Mouse (Mus musculus) forebrain, embryonic 14.5 days (tissue): ENCODE measurements around the gene Smdt1. TPM values are rescaled to one million over a fixed set of nuclear protein-coding genes. Genes with fewer than 3 reads are reported as not detected.
A peak's percentile ranks its signal among the peaks of the same experiment; 100 is the strongest.

Experiments used
- ATAC-seq: fragments of 200-750 bp; cut with Nextera tagmentation; 2 replicates; pipeline ENCODE4 v1.8.0; 2017; ENCODE audit warnings: mild to moderate bottlenecking, moderate library complexity
- DNase-seq: peaks from one replicate; pipeline ENCODE4 v3.0.0-alpha.2; 2015; ENCODE audit warnings: low spot score
- H3K27ac ChIP-seq: fragments of 300-500 bp; sonication (generic); 2 replicates; pipeline ENCODE4 v1.5.1; 2014; ENCODE audit warnings: low read depth, mild to moderate bottlenecking, control low read depth, low read length, moderate library complexity
- H3K27me3 ChIP-seq: fragments of 300-500 bp; sonication (generic); replicated peaks from 2 replicates; pipeline ENCODE4 v1.6.1; 2014; ENCODE audit warnings: low read length, control low read depth, mixed read lengths; ENCODE audit not compliant: control insufficient read depth, insufficient read depth
- H3K36me3 ChIP-seq: fragments of 300-500 bp; sonication (generic); 2 replicates; pipeline ENCODE4 v1.6.1; 2014; ENCODE audit warnings: low read length, control low read depth; ENCODE audit not compliant: control insufficient read depth, insufficient read depth
- H3K4me1 ChIP-seq: fragments of 300-500 bp; sonication (generic); 2 replicates; pipeline ENCODE4 v1.6.1; 2014; ENCODE audit warnings: antibody characterized with exemption, low read length, control low read depth; ENCODE audit not compliant: control insufficient read depth, insufficient read depth
- H3K4me2 ChIP-seq: fragments of 300-500 bp; sonication (generic); 2 replicates; pipeline ENCODE4 v1.6.1; 2014; ENCODE audit warnings: mild to moderate bottlenecking, control low read depth, low read length
- H3K4me3 ChIP-seq: fragments of 300-500 bp; sonication (generic); 2 replicates; pipeline ENCODE4 v1.5.1; 2014; ENCODE audit warnings: low read depth, low read length, control low read depth
- H3K9ac ChIP-seq: fragments of 300-500 bp; sonication (generic); 2 replicates; pipeline ENCODE4 v1.6.1; 2014; ENCODE audit warnings: mild to moderate bottlenecking, low read length, control low read depth, moderate library complexity
- H3K9me3 ChIP-seq: fragments of 300-500 bp; sonication (generic); replicated peaks from 2 replicates; pipeline ENCODE4 v1.6.1; 2016; ENCODE audit warnings: low read length, control low read depth, mixed read lengths; ENCODE audit not compliant: control insufficient read depth
- WGBS: fragments of 180-500 bp; shearing (Covaris S2); extraction: QIAGEN DNeasy Blood & Tissue Kit; methylation state at CpG from one replicate; pipeline ENCODE4 v1.1.7; 2014; 5-methylcytosine and 5-hydroxymethylcytosine counted together
- polyA plus RNA-seq: library from polyadenylated mRNA; unstranded; fragments of >200 nt; fragmentation: Nextera tagmentation; extraction: Ambion mirVana; gene quantifications from 2 replicates; pipeline ENCODE4 v1.2.1, GENCODE M21; 2014

Smdt1 gene
- polyA plus RNA-seq, 1 experiment from 2014 or later = 326 TPM

DNA sequence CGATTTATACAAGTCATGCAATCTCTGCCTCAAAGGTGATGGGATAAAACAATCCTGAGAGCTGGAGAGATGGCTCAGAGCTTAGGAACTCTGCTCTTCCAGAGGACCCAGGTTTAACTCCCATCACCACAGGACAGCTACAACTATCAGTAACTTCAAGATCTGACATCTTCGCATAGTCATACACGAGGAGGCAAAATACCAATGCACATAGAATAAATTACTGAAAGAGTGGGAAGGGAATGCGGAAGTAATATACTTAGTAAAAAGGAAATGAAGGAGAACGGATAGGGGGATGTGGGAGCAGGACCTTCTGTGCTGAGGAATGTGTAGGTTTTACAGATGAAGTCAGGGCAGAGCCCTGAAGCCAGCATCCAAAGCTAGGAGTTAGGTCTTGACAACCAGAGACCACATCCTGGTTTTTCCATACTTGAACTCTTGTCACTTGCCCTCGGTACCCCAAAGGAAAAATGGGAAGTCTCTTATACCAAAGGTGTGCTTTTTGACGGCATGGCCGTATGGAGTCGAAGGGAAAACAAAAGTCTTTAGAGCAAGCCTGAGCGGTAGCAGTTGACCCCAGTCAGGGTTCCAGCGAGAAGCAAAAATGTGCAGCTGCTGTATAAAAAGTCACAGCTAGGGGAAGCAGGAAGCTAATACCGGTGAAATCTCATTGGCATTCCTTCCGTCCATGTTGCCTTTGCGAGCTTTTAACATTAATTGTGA, 8.0 kb downstream of the Smdt1 start:
- Histone ChIP-seq H3K9ac (peak overlapping the region; percentile 66), H3K27me3 (no peaks in the 10 kb centered on the region), H3K36me3 (peaks cover 37% of the 10 kb centered on the region), H3K4me1 (peaks cover 8% of the 10 kb centered on the region), H3K9me3 (no peaks in the 10 kb centered on the region), H3K4me3 (peak overlapping the region; percentile 49), H3K27ac (peak overlapping the region; percentile 82; the same call in 1 of the 2 replicates), H3K4me2 (peak overlapping the region; percentile 89)
- DNase-seq = no peak
- WGBS = 67% methylated on average over 14 of the region's 14 CpGs
- peak; percentile 14; the same call in 1 of the 2 replicates for ATAC-seq

DNA sequence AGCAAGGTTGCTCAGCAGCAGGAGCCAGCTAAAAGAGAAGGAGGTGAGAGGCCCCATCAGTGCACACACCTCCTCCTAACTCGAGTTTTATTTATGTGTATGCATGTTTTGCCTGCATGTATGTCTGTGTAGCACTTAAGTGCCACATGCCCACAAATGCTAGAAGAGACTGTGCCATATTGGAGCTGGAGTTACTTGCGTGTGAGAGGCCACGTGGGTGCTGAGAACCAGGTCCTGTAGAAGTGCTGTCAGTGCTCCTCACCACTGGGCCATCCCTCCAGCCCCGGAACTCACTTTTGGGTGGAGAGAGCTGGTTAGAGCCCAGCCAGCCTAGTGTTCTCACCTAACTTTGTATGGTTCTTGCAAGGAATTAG, 8.5 kb downstream of the Smdt1 start:
- Histone ChIP-seq H3K4me1 (peaks cover 8% of the 10 kb centered on the region), H3K4me3 (peak overlapping the region; percentile 49), H3K4me2 (peak overlapping the region; percentile 89), H3K36me3 (peaks cover 37% of the 10 kb centered on the region), H3K9me3 (no peaks in the 10 kb centered on the region), H3K9ac (no peak overlapping the region; the same call in 1 of the 2 replicates), H3K27ac (no peak overlapping the region), H3K27me3 (no peaks in the 10 kb centered on the region)
- WGBS = 87% methylated on average over 4 of the region's 4 CpGs
- no peak for DNase-seq
- no peak for ATAC-seq

DNA sequence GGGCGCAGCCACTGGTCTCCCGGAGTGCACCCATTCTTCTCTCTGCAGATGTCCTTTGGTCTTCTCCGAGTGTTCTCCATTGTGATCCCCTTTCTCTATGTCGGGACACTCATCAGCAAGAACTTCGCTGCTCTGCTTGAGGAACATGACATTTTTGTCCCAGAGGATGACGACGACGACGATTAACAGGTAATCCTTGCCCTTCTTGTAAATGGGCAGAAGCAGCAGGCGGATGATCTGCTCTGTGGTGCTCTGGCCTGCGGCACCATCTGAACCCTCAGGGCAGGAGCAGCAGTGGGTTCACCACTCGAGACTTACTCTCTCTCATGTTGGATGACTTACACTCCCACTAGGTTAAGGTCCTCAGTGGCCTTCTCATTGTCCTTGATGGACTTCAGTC, 9.1 kb downstream of the Smdt1 start:
- Histone ChIP-seq H3K9me3 (no peaks in the 10 kb centered on the region), H3K4me2 (no peak overlapping the region), H3K27me3 (no peaks in the 10 kb centered on the region), H3K4me3 (no peak overlapping the region), H3K4me1 (peaks cover 10% of the 10 kb centered on the region), H3K27ac (no peak overlapping the region), H3K9ac (no peak overlapping the region), H3K36me3 (peaks cover 37% of the 10 kb centered on the region)
- 92% methylated on average over 12 of the region's 12 CpGs for WGBS
- ATAC-seq (no peak), DNase-seq (no peak)

DNA sequence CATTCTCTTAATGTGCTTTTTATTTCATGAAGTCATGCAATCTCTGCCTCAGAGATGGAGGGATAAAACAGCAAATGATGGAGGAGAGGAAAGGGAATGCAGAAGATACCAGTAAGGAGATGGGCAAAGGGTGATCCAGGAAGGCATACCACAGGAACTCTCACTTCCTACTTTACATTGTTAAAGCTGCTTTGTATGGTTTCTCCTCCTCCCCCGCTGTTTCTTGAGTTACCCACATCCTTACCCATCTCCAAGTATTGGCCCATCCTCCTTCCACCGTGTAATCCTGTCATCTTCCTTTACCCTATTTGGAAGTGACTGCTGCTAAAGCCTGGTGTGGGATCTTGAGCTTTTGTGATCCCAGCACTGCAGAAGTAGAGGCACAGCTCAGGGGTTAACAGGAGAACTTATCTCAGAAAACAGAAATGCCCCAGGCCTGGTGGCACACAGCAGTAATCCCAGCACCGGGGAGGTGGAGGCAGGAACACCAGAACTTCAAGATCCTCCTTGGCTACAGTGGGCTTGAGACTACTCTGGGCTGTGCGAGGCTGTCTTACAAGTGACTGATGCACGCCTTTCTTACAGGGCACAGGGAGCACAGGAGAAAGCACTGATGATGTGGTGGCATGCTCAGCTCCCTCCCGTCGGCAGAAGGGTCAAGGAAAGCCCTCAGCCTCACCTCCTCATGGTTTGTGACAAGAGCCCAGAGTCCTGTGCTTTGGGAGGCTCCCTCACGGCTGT, 9.7 kb downstream of the Smdt1 start:
- no peak for DNase-seq
- H3K4me1 ChIP-seq = peaks cover 15% of the 10 kb centered on the region
- H3K4me3 ChIP-seq = no peak overlapping the region
- WGBS = 86% methylated on average over 8 of the region's 8 CpGs
- H3K27me3 ChIP-seq = no peaks in the 10 kb centered on the region
- no peak overlapping the region for H3K27ac ChIP-seq
- no peak overlapping the region for H3K9ac ChIP-seq
- no peak for ATAC-seq
- no peaks in the 10 kb centered on the region for H3K9me3 ChIP-seq
- H3K36me3 ChIP-seq = peaks cover 37% of the 10 kb centered on the region
- no peak overlapping the region for H3K4me2 ChIP-seq

DNA sequence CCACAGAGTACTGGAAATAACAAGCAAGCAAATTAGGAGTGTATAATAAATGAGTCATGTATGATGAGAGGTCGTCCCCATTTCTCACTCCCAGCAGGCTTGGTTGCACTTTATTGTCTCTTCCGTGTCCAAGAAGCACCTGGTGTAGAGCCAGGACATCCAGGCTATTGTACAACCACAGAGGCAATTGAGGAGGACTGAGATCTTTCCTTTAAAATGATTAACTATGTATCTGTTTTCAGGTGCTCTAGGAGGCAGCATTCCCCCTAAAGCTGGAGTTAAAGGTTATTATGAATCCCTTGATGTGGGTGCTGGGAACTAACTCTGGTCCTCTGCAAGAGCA, 10.2 kb downstream of the Smdt1 start:
- WGBS = 89% methylated on average over 2 of the region's 2 CpGs
- ATAC-seq (no peak), DNase-seq (no peak)
- no peak overlapping the region for H3K4me2 ChIP-seq
- peaks cover 16% of the 10 kb centered on the region for H3K4me1 ChIP-seq
- no peaks in the 10 kb centered on the region for H3K9me3 ChIP-seq
- no peak overlapping the region for H3K9ac ChIP-seq
- no peaks in the 10 kb centered on the region for H3K27me3 ChIP-seq
- no peak overlapping the region for H3K27ac ChIP-seq
- no peak overlapping the region for H3K4me3 ChIP-seq
- H3K36me3 ChIP-seq = peaks cover 37% of the 10 kb centered on the region

DNA sequence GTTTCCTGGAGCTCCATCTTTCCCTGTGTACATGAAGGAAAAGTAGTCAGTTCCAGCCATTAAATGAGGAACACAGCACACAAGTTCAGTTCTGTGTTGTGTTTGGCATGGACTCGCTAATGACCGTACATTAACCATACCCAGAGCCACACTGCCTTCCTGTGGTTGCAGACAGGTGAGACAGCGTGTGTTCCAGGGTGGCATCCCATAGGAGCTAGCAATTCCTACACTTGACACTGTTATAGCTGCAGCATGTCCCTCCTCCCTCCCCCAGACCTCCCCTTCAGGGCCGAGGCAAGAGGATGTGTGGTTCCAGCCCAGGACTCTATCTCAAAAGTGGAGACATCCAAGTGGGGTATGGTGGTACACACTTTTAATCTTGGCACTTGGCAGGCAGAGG, 11.6 kb downstream of the Smdt1 start:
- Histone ChIP-seq H3K36me3 (peaks cover 37% of the 10 kb centered on the region), H3K4me1 (peaks cover 19% of the 10 kb centered on the region), H3K4me3 (no peak overlapping the region), H3K9ac (no peak overlapping the region), H3K27me3 (no peaks in the 10 kb centered on the region), H3K4me2 (no peak overlapping the region), H3K9me3 (no peaks in the 10 kb centered on the region), H3K27ac (no peak overlapping the region)
- DNase-seq = no peak
- 93% methylated on average over 4 of the region's 4 CpGs for WGBS
- no peak for ATAC-seq

DNA sequence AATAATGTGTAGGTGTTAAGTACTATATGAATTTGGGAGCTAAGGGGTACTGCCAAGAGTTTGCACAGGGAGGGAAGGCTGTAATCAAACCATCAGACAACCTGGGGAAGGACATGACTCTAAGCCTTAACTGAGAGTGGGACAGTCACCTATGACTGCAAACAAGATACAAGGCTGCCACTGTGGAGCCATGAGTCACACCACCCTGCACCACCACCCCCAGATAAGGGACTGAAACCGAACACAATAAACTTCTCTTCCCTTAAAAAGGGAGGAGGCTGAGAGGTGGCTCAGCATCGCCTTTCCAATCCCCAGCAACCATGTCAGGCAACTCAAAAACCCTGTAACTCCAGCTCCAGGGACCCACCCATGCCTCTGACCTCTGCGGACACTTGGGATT, 12.7 kb downstream of the Smdt1 start:
- DNase-seq (no peak), ATAC-seq (no peak)
- Histone ChIP-seq H3K4me2 (no peak overlapping the region), H3K27ac (no peak overlapping the region), H3K9ac (no peak overlapping the region), H3K9me3 (no peaks in the 10 kb centered on the region), H3K4me1 (peaks cover 19% of the 10 kb centered on the region), H3K27me3 (no peaks in the 10 kb centered on the region), H3K36me3 (peaks cover 37% of the 10 kb centered on the region), H3K4me3 (no peak overlapping the region)
- 80% methylated on average over 3 of the region's 3 CpGs for WGBS

DNA sequence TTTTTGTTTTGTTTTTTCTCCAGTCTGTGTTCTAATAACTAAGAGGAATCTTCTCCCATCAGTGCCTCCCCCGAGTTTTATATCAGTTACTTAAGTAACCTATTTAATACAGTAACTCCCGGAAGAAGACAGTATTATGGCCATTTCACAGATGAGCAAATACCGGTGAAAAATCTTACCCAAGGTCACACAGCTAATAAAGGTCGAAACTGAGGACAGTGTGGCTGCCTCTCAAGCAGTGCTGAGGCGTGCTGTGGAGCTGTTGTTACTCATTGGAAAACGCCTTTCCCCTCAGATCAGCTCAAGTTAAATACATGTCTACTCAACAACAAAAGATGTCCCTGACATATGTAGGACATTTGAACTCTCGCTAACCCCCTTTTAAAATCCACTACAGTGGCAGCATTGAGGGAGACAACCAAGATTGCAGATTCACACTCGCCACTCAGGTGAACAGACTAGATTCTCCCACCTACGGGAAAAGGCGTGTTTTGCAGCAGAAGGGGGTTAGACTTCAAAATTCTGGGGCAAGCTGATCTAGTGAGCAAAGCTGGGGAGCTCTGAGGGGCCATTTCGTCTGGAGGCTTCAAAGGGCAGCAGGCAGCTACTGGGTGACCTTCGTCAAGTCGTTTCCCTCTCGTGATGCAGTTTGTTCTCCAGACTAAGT, 14.5 kb downstream of the Smdt1 start:
- no peaks in the 10 kb centered on the region for H3K9me3 ChIP-seq
- H3K9ac ChIP-seq = peak overlapping the region; percentile 98
- H3K27ac ChIP-seq = no peak overlapping the region; the same call in 1 of the 2 replicates
- ATAC-seq = no peak
- no peaks in the 10 kb centered on the region for H3K27me3 ChIP-seq
- H3K4me1 ChIP-seq = peaks cover 12% of the 10 kb centered on the region
- H3K4me3 ChIP-seq = peak overlapping the region; percentile 92
- H3K36me3 ChIP-seq = peaks cover 30% of the 10 kb centered on the region
- 29% methylated on average over 14 of the region's 14 CpGs for WGBS
- peak overlapping the region; percentile 84 for H3K4me2 ChIP-seq
- no peak for DNase-seq

DNA sequence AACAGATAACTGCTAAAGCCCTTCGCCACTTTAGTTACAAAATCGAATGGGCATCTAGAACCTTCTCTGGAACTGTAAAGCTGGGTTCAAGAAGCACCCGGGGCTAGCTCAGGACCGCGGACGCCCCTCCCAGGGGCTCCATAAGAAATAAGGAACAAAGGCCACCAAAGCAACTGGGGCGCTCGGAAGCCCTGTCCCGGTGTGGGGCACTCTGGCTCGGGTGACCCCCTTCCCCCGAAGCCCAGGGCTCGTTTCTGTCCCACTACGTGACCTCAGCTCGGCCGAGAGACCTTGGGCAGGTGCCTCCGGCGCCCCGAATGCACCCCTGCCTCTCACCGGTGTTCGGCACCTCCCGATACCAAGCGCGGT, 15.0 kb downstream of the Smdt1 start:
- DNase-seq = no peak
- ATAC-seq = peak; percentile 57; the same call in 1 of the 2 replicates
- whole genome bisulfite sequencing = 1% methylated on average over 23 of the region's 23 CpGs

More for the DNA sequence above, 15.0 kb downstream of the Smdt1 start:
- Histone ChIP-seq H3K27me3 (no peaks in the 10 kb centered on the region), H3K27ac (peak overlapping the region; percentile 84), H3K9me3 (no peaks in the 10 kb centered on the region), H3K4me1 (peaks cover 12% of the 10 kb centered on the region), H3K9ac (peak overlapping the region; percentile 98), H3K4me3 (peak overlapping the region; percentile 92), H3K4me2 (peak overlapping the region; percentile 84), H3K36me3 (peaks cover 25% of the 10 kb centered on the region)
